Mouse (Mus musculus): ENCODE data around the gene Slc7a5. TPM values are rescaled to one million over a fixed set of nuclear protein-coding genes. Genes with fewer than 3 reads are reported as not detected.

The Slc7a5 gene
- total and polyA plus RNA-seq, 3 experiments = 110 to 291 (median 207) TPM

DNA sequence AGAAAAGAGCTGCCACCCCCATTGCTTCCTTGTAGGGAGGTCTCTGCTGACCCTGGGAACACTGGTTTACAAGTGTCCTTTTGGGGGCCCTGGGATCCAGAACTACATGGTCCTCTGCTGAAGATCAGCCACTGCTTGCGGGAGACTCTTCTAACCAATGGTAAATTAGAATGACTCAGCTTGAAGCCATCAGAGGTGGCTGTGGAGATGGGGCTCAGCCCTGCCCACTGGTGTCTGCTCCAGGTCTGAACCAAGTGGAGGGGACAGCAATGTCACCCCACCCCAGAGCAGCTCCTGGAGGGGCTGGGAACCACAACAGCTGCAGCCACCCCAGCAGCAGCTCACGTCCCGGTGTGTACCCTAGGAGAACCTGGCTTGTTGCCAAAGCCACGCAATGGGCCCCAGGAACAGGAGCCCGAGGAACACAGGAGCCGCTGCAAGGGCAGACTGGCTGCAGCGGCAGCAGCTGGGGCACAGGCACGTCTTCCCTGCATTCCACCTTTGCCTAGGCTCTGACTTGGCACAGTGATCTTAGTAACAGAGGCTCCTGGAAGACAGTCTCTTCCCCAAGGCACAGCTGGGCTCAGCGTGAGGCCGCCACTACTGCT is 35.6 kb downstream of the Slc7a5 start:
- Histone ChIP-seq H3K79me2 (replicated peaks; ENCODE audit: control insufficient read depth, extremely low read depth, insufficient read depth, poor library complexity, severe bottlenecking) (no peaks in the 10 kb centered on the region), H3K4me3 (replicated peaks in 1 of 3; ENCODE audit: low read depth in 2 of 3, low read length in 2 of 3, poor library complexity in 1 of 3) (no peak overlapping the region), H3K27ac (ENCODE audit: insufficient read depth, low read depth) (no peak overlapping the region), H3K9me3 (replicated peaks; ENCODE audit: low read length) (no peaks in the 10 kb centered on the region), H3K36me3 (replicated peaks in 1 of 2; ENCODE audit: control insufficient read depth in 1 of 2, insufficient read depth in 1 of 2, low read length in 1 of 2) (no peaks in the 10 kb centered on the region), H3K4me2 (ENCODE audit: insufficient read depth, low read depth, poor library complexity, severe bottlenecking) (no peak overlapping the region), H3K9ac (ENCODE audit: insufficient read depth, low read depth) (no peak overlapping the region), H3K4me1 (ENCODE audit: control insufficient read depth in 1 of 2, insufficient read depth in 2 of 2) (peaks cover 17 to 72% of the 10 kb centered on the region in 2 experiments), H3K27me3 (replicated peaks) (no peaks in the 10 kb centered on the region)
- DNase-seq (ENCODE audit: extremely low read depth) = no peak
- in situ Hi-C loops (cut with MboI; ENCODE audit: low pct_ligation_motif_present, low pct_unique_long_range_greater_than_20kb, low sequenced_read_pairs) (loop anchor here (10.0 kb wide), 1 partner anchor 53 kb away; no protein-coding TSS in a partner anchor), dilution Hi-C loops (cut with MboI; ENCODE audit: extremely low pct_ligation_motif_present, extremely low pct_unique_long_range_greater_than_20kb, low sequenced_read_pairs) (no loop called here)
- TF ChIP-seq POLR2A (IDR thresholded peaks at IDR 0.05; ENCODE audit: low read depth, low read length) (no peak), ZC3H11A (IDR thresholded peaks at IDR 0.05; ENCODE audit: low read depth, low read length) (no peak)

DNA sequence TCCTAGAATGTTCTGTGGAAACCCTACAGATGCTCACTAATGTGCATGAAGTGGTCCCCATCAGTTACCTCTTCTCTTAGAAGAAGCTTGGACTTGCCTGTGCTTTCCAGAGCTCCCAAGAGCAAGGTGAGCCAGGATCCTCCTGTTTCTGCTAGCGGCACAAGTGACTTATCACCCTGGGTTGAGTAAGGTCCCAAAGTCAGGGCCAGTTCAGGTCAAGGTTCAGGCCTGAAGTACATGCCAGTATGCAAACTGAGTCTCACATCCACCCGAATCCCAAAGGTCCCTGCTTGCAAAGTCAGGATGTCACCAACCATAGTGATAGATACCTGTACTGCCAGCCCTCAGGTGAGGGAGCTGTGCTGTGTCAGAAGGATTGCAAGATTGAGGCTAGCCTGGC is 37.3 kb downstream of the Slc7a5 start:
- Histone ChIP-seq H3K4me2 (ENCODE audit: insufficient read depth, low read depth, poor library complexity, severe bottlenecking) (no peak overlapping the region), H3K4me3 (replicated peaks in 1 of 3; ENCODE audit: low read depth in 2 of 3, low read length in 2 of 3, poor library complexity in 1 of 3) (no peak overlapping the region), H3K9ac (ENCODE audit: insufficient read depth, low read depth) (no peak overlapping the region), H3K27ac (ENCODE audit: insufficient read depth, low read depth) (no peak overlapping the region), H3K27me3 (replicated peaks) (no peaks in the 10 kb centered on the region), H3K36me3 (replicated peaks in 1 of 2; ENCODE audit: control insufficient read depth in 1 of 2, insufficient read depth in 1 of 2, low read length in 1 of 2) (peaks cover 0 to 2% of the 10 kb centered on the region in 2 experiments), H3K9me3 (replicated peaks; ENCODE audit: low read length) (no peaks in the 10 kb centered on the region), H3K79me2 (replicated peaks; ENCODE audit: control insufficient read depth, extremely low read depth, insufficient read depth, poor library complexity, severe bottlenecking) (no peaks in the 10 kb centered on the region), H3K4me1 (ENCODE audit: control insufficient read depth in 1 of 2, insufficient read depth in 2 of 2) (peaks cover 20 to 65% of the 10 kb centered on the region in 2 experiments)
- DNase-seq (ENCODE audit: extremely low read depth) = no peak
- TF ChIP-seq CTCF (conservative IDR thresholded peaks at IDR 0.05 in 1 of 2, IDR thresholded peaks at IDR 0.05 in 1 of 2; ENCODE audit: low read depth in 2 of 2, low read length in 2 of 2) = no peak
- TF ChIP-seq MAZ (IDR thresholded peaks at IDR 0.05; ENCODE audit: low read depth, low read length) = no peak
- no peak for TF ChIP-seq MAX (IDR thresholded peaks at IDR 0.05; ENCODE audit: low read length)
- TF ChIP-seq ZC3H11A (IDR thresholded peaks at IDR 0.05; ENCODE audit: low read depth, low read length) = no peak
- no peak for TF ChIP-seq USF1 (IDR thresholded peaks at IDR 0.05; ENCODE audit: low read depth, low read length)
- no peak for TF ChIP-seq IRF4 (IDR thresholded peaks at IDR 0.05; ENCODE audit: low read depth, low read length)
- no peak for TF ChIP-seq MXI1 (IDR thresholded peaks at IDR 0.05; ENCODE audit: low read depth, low read length)
- TF ChIP-seq KAT2A (IDR thresholded peaks at IDR 0.05; ENCODE audit: insufficient replicate concordance, low read length) = no peak
- TF ChIP-seq GABPA (IDR thresholded peaks at IDR 0.05; ENCODE audit: insufficient replicate concordance, low read depth, low read length) = no peak
- no peak for TF ChIP-seq ZKSCAN1 (IDR thresholded peaks at IDR 0.05; ENCODE audit: borderline replicate concordance, low read depth, low read length)
- no peak for TF ChIP-seq ELF1 (IDR thresholded peaks at IDR 0.05; ENCODE audit: low read depth, low read length)
- no peak for TF ChIP-seq HCFC1 (IDR thresholded peaks at IDR 0.05; ENCODE audit: low read depth, low read length)
- no peak for TF ChIP-seq USF2 (conservative IDR thresholded peaks at IDR 0.05; ENCODE audit: low read depth, low read length)
- TF ChIP-seq RAD21 (IDR thresholded peaks at IDR 0.05; ENCODE audit: low read depth, low read length) = no peak
- no peak for TF ChIP-seq TCF12 (IDR thresholded peaks at IDR 0.05; ENCODE audit: low read depth, low read length)
- TF ChIP-seq RCOR1 (conservative IDR thresholded peaks at IDR 0.05; ENCODE audit: low read depth, low read length) = no peak
- dilution Hi-C loops (cut with MboI; ENCODE audit: extremely low pct_ligation_motif_present, extremely low pct_unique_long_range_greater_than_20kb, low sequenced_read_pairs) (no loop called here), in situ Hi-C loops (cut with MboI; ENCODE audit: low pct_ligation_motif_present, low pct_unique_long_range_greater_than_20kb, low sequenced_read_pairs) (loop anchor here (10.0 kb wide), 1 partner anchor 55 kb away; no protein-coding TSS in a partner anchor)

All from CH12.LX (cell line).